Mouse (Mus musculus) activated CD4-positive, CD25-positive, alpha-beta regulatory T cell (primary cell): Measurements from ENCODE around the gene Glp2r. TPM values are rescaled to one million over a fixed set of nuclear protein-coding genes. Genes with fewer than 3 reads are reported as not detected.

ENCODE experiments used
- polyA plus RNA-seq, 2 experiments: library from polyadenylated mRNA; unstranded; fragments of 100-300 nt; shearing (Covaris generic); gene quantifications; one replicate each; pipeline ENCODE4 v1.2.1; 2017

Gene Glp2r
- polyA plus RNA-seq = not detected

GRCm38 (mm10) chr11:67771053-67771452 lies at the start of gene Glp2r:
Glp2r (minus strand) TSS chr11:67771153.

DNA sequence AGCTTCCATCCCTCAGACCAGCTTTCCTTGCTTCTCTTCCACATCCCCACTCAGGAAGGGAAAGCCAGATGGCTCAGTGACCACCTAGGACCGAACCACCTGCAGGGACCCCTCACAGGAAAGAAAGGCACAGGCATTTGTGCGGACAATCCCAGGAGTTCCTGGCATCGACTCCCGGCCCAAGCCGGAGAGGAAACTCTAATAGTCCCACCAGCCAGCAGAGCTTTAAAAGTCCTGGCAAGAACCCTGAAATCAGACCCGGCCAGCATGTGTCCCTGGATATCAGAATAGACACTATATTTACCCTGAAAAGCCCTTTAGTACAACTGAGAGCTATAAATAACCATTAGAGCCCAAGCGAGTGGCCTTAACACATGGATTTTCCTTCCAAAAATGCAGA lies 27.0 kb upstream of the Glp2r start, which contains the start of gene Dhrs7c:
Gene Dhrs7c (plus strand): TSS at position 257 of the 400 bp plus-strand sequence.

GRCm38 (mm10) chr11:67774379-67774778 lies 3.4 kb upstream of the Glp2r start, which contains the start of gene Gsg1l2:
Gsg1l2 (plus strand) TSS chr11:67774608.

DNA sequence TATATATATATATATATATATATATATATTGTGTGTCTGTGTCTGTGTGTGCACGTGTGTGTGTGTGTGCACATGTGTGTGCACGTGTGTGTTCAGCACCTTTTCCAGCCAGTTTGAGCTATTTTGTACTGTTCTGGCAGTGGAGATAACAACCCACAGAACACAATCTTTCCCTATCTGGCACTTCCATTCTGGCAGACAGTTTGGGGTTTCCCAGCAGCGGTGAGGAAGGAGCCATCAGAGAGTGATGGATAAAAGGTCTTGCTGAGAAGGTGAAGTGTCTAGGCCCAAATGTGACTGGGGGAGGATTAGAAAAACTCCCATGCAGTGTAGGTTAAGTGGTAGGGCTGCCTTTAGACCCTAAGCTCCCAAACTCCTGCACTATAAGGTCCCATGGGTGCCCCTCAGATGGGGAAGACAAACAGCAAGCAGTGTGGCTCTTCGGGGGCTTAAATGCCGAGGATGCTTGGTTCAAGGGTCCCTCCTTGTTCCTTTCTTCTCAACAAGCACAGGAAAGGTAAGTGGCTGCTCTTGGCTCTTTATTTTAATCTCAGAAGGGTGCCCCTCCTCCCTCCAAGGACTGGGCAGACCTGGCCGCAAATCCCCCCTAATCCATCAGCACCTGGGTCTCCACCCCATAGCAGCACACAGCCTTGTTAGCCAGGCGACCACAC lies 76.1 kb downstream of the Glp2r start, which contains the start of gene Rcvrn:
Gene Rcvrn (plus strand): TSS at position 624 of the 674 bp plus-strand sequence.

Other genes starting within 250 kb of the Glp2r start
- not detected for gene Rcvrn, start 75.8 kb downstream of the Glp2r start, polyA plus RNA-seq
- gene Gsg1l2, start 3.5 kb upstream of the Glp2r start, polyA plus RNA-seq = not detected
- not detected for gene Dhrs7c, start 27.0 kb upstream of the Glp2r start, polyA plus RNA-seq
- gene Usp43, start 151.0 kb upstream of the Glp2r start, polyA plus RNA-seq = under 1 TPM in 1 of 2 experiments, not detected in 1; 0.32 TPM
- gene Cfap52, start 194.5 kb upstream of the Glp2r start, polyA plus RNA-seq = under 1 TPM; 0.23 to 0.29 TPM
- 10 to 100 TPM; 90.4 to 96.7 TPM for gene Stx8, start 195.0 kb upstream of the Glp2r start, polyA plus RNA-seq